Mouse (Mus musculus) bone marrow macrophage, adult 2 months (primary cell): ENCODE measurements around the gene Arhgap35.

ENCODE experiments used
- CTCF ChIP-seq: IDR thresholded peaks from 2 replicates; pipeline ENCODE4 v1.5.1; 2012; ENCODE audit warnings: low read depth, mild to moderate bottlenecking, low read length, moderate library complexity
- POLR2A ChIP-seq: IDR thresholded peaks from 2 replicates; pipeline ENCODE4 v1.6.1; 2012; ENCODE audit warnings: mild to moderate bottlenecking, low read depth, low read length, borderline replicate concordance

GRCm38 (mm10) chr7:16465568-16465967, 149.2 kb downstream of the Arhgap35 start:
- TF ChIP-seq POLR2A (no peak), CTCF (no peak)
